Mouse (Mus musculus) right cerebral cortex, adult 2 months (tissue): ENCODE data around the gene Tnfrsf14.

Experiments
- DNase-seq, 2 experiments: peaks; one replicate each; pipeline ENCODE4 v3.0.0; 2021 to 2022; ENCODE audit warnings: low spot score in 2 of 2

Gene Tnfrsf14

GRCm38 (mm10) chr4:154880730-154881129 is 47.6 kb downstream of the Tnfrsf14 start:
- DNase-seq = no peak

GRCm38 (mm10) chr4:154877864-154878548 is 50.4 kb downstream of the Tnfrsf14 start:
- DNase-seq = peak; percentile 89 to 94

GRCm38 (mm10) chr4:154873186-154873585 is 55.2 kb downstream of the Tnfrsf14 start:
- DNase-seq = no peak
